Mouse (Mus musculus) stomach, embryonic 14.5 days (tissue): ENCODE measurements at regions not wholly inside any gene's neighbourhood (a gene's known extent, or its start where the extent isn't known, plus 50 kb on each side); places are given as distances from the start of the nearest gene placed in this dataset.

Experiments
- ATAC-seq: fragments of 200-750 bp; cut with Nextera tagmentation; 2 replicates; pipeline ENCODE4 v1.8.0; 2017; ENCODE audit warnings: low read depth, moderate TSS enrichment; ENCODE audit not compliant: insufficient number of reproducible peaks, insufficient read depth, low FRiP score
- H3K27ac ChIP-seq: fragments of 300-500 bp; sonication (generic); 2 replicates; pipeline ENCODE4 v1.5.1; 2014; ENCODE audit warnings: mild to moderate bottlenecking, low read length, moderate library complexity, mixed read lengths
- H3K27me3 ChIP-seq: fragments of 300-500 bp; sonication (generic); 2 replicates; pipeline ENCODE4 v1.6.1; 2014; ENCODE audit warnings: low read length, control low read depth, mixed read lengths; ENCODE audit not compliant: control insufficient read depth, insufficient read depth
- H3K36me3 ChIP-seq: fragments of 300-500 bp; sonication (generic); 2 replicates; pipeline ENCODE4 v1.6.1; 2014; ENCODE audit warnings: mild to moderate bottlenecking, control low read depth, low read length, moderate library complexity, mixed read lengths; ENCODE audit not compliant: control insufficient read depth, insufficient read depth
- H3K4me1 ChIP-seq: fragments of 300-500 bp; sonication (generic); 2 replicates; pipeline ENCODE4 v1.6.1; 2014; ENCODE audit warnings: low read length, control low read depth, mixed read lengths; ENCODE audit not compliant: control insufficient read depth, insufficient read depth
- H3K4me2 ChIP-seq: fragments of 300-500 bp; sonication (generic); replicated peaks from 2 replicates; pipeline ENCODE4 v1.6.1; 2014; ENCODE audit warnings: low read depth, low read length, control low read depth
- H3K4me3 ChIP-seq: fragments of 300-500 bp; sonication (generic); 2 replicates; pipeline ENCODE4 v1.5.1; 2014; ENCODE audit warnings: low read depth, low read length, control low read depth
- H3K9ac ChIP-seq: fragments of 300-500 bp; sonication (generic); replicated peaks from 2 replicates; pipeline ENCODE4 v1.6.1; 2014; ENCODE audit warnings: low read depth, mild to moderate bottlenecking, control low read depth, low read length, moderate library complexity, mixed read lengths
- H3K9me3 ChIP-seq: fragments of 300-500 bp; sonication (generic); 2 replicates; pipeline ENCODE4 v1.6.1; 2016; ENCODE audit warnings: low read depth, low read length, control low read depth; ENCODE audit not compliant: control insufficient read depth
- WGBS: fragments of 180-500 bp; shearing (Covaris S2); extraction: QIAGEN DNeasy Blood & Tissue Kit; methylation state at CpG from one replicate; pipeline ENCODE4 v1.1.7; 2014; 5-methylcytosine and 5-hydroxymethylcytosine counted together

- H3K27me3 ChIP-seq: no peaks in the 10 kb centered on the region
- H3K4me3 ChIP-seq: no peak overlapping the region
- WGBS: 13% methylated on average over 11 of the region's 11 CpGs
- no peak overlapping the region for H3K27ac ChIP-seq
- no peaks in the 10 kb centered on the region for H3K36me3 ChIP-seq
- no peak overlapping the region for H3K4me2 ChIP-seq
- H3K9ac ChIP-seq: no peak overlapping the region
- ATAC-seq: peak; percentile 46; the same call in 1 of the 2 replicates
- H3K9me3 ChIP-seq: 0 out of 2 replicates have a peak, but pooled peaks cover 4% of the 10 kb centered on the region
- H3K4me1 ChIP-seq: peaks cover 14% of the 10 kb centered on the region
These were observed 197.1 kb downstream of the Msrb3 start for GRCm38 (mm10) chr10:120701833-120702232.

DNA sequence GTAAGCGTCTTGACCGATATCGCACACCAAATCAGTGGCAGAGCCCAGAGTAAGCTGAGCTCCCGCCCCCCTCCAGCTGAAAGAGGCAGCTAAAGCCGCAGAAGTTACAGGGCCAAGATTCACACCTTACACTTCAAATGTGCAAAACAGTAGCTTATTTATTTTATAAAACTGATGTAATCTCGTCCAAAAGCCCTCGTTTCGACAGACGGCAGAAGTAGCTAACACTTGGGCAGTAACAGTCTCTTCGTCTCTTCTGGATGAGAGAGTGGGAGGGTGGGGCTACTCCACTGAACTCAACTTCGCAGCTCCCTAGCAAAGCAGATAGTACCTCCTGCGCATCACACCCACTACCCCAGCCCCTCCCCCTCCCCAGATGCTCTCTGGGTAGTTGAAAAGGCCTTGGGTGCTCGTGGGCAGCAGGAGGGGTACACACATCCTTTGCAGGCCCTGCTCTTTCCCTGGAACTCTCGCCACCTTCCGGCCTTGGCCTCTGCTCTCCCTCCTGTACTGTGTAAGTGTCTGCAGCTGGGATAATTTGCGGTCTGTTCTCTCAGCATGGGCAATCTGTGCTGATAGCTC is 201.5 kb downstream of the Msrb3 start:
- Histone ChIP-seq H3K27me3 (no peaks in the 10 kb centered on the region), H3K4me3 (no peak overlapping the region), H3K4me2 (no peak overlapping the region; the same call in 1 of the 2 replicates), H3K4me1 (peaks cover 16% of the 10 kb centered on the region), H3K27ac (peak overlapping the region; percentile 35), H3K9ac (no peak overlapping the region), H3K36me3 (no peaks in the 10 kb centered on the region), H3K9me3 (no peaks in the 10 kb centered on the region)
- 19% methylated on average over 16 of the region's 16 CpGs for WGBS
- no peak for ATAC-seq

DNA sequence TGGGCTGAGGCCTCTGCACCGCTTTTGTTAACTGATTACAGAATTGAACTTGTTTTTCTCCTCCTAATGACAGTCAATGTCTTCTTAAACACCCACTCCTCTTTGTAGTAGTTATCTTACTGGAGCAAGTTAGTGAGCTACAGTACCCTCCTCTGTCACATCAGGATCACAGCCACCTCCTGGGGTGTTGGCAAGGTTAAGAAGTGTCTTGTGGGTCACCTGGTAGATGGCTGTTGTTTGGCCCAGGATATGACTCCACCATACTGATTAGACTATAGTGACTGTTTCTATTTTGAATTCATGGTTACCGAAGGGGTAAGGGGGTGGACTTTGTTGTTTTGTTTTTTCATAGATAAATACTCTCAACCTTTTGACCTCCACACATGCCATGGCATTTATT is 202.4 kb downstream of the Msrb3 start:
- no peaks in the 10 kb centered on the region for H3K9me3 ChIP-seq
- no peaks in the 10 kb centered on the region for H3K36me3 ChIP-seq
- no peak overlapping the region for H3K9ac ChIP-seq
- no peaks in the 10 kb centered on the region for H3K27me3 ChIP-seq
- no peak overlapping the region for H3K4me2 ChIP-seq
- H3K4me1 ChIP-seq: peaks cover 19% of the 10 kb centered on the region
- peak overlapping the region; percentile 64 for H3K27ac ChIP-seq
- H3K4me3 ChIP-seq: no peak overlapping the region
- WGBS: 49% methylated on average over 2 of the region's 2 CpGs
- no peak for ATAC-seq

DNA sequence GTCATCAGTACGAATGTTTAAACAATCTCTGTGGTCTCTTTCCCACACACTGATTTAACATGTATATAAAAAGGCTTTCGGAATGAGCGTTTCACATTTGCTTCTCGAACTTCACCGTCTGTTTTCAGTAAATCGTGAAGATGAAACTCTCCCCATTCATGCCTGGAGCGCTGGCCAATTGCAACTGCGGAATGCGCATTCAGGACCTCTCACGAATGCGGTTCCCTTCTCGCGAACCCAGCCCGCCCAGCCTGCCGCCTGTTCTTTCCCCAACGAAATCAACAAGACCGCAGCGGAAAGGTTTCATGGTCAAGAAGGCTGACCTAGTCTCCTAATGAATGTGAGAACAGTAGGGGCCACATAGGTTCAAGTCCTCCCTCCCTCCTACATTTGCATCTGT is 204.4 kb downstream of the Msrb3 start:
- no peak for ATAC-seq
- WGBS: 5% methylated on average over 18 of the region's 18 CpGs
- Histone ChIP-seq H3K27me3 (no peaks in the 10 kb centered on the region), H3K4me1 (peaks cover 20% of the 10 kb centered on the region), H3K9ac (no peak overlapping the region), H3K4me3 (peak overlapping the region; percentile 1; the same call in 1 of the 2 replicates), H3K9me3 (no peaks in the 10 kb centered on the region), H3K36me3 (no peaks in the 10 kb centered on the region), H3K27ac (peak overlapping the region; percentile 81), H3K4me2 (peak overlapping the region; percentile 37)

DNA sequence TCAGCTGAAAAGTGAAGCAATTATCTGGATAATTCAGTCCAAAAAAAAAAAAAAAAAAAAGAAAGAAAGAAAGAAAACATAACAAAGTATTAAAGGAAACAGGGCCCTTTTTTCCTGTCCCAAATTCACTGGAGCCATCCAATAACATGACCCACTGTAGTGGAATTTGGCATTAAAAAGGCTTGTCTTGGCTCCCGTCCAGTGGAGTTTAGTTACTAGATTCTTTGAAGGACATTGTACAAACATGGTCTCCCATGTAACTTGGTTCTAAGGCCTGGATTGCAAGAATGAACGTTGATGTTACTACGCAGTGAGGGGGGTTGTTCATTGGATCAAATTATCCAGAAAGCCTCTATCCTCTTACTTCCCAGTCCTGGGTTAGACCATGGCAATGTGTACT is 207.4 kb downstream of the Msrb3 start:
- WGBS: 48% methylated on average over 3 of the region's 3 CpGs

GRCm38 (mm10) chr10:120686123-120686522 is 209.9 kb upstream of the Hmga2 start:
- peak overlapping the region; percentile 61; the same call in 1 of the 2 replicates for H3K27ac ChIP-seq
- no peaks in the 10 kb centered on the region for H3K36me3 ChIP-seq
- ATAC-seq: peak; percentile 46; the same call in 1 of the 2 replicates
- no peak overlapping the region for H3K9ac ChIP-seq
- H3K9me3 ChIP-seq: no peaks in the 10 kb centered on the region
- H3K4me1 ChIP-seq: peaks cover 5% of the 10 kb centered on the region; the same call in 1 of the 2 replicates
- 17% methylated on average over 10 of the region's 10 CpGs for WGBS
- H3K4me2 ChIP-seq: no peak overlapping the region
- H3K4me3 ChIP-seq: no peak overlapping the region
- H3K27me3 ChIP-seq: no peaks in the 10 kb centered on the region

More for the DNA sequence above, 207.4 kb downstream of the Msrb3 start:
- H3K4me2 ChIP-seq: no peak overlapping the region
- no peaks in the 10 kb centered on the region for H3K36me3 ChIP-seq
- no peak overlapping the region for H3K9ac ChIP-seq
- H3K4me3 ChIP-seq: no peak overlapping the region
- H3K9me3 ChIP-seq: no peaks in the 10 kb centered on the region
- no peaks in the 10 kb centered on the region for H3K27me3 ChIP-seq
- peak overlapping the region; percentile 28; the same call in 1 of the 2 replicates for H3K27ac ChIP-seq
- ATAC-seq: no peak
- peaks cover 14% of the 10 kb centered on the region for H3K4me1 ChIP-seq

- H3K27me3 ChIP-seq: no peaks in the 10 kb centered on the region
- no peaks in the 10 kb centered on the region for H3K9me3 ChIP-seq
- H3K36me3 ChIP-seq: no peaks in the 10 kb centered on the region
- no peak overlapping the region for H3K9ac ChIP-seq
- no peak overlapping the region for H3K4me2 ChIP-seq
- WGBS: 84% methylated on average over 10 of the region's 10 CpGs
- H3K4me1 ChIP-seq: peaks cover 5% of the 10 kb centered on the region; the same call in 1 of the 2 replicates
- no peak overlapping the region for H3K27ac ChIP-seq
- no peak for ATAC-seq
- H3K4me3 ChIP-seq: no peak overlapping the region
These were observed 205.8 kb upstream of the Hmga2 start for GRCm38 (mm10) chr10:120682021-120682420.

GRCm38 (mm10) chr10:120679982-120680381 is 203.7 kb upstream of the Hmga2 start:
- Histone ChIP-seq H3K4me3 (no peak overlapping the region), H3K36me3 (no peaks in the 10 kb centered on the region), H3K4me1 (no peaks in the 10 kb centered on the region), H3K9ac (no peak overlapping the region), H3K9me3 (no peaks in the 10 kb centered on the region), H3K4me2 (no peak overlapping the region), H3K27ac (no peak overlapping the region), H3K27me3 (no peaks in the 10 kb centered on the region)
- ATAC-seq: no peak
- 77% methylated on average over 6 of the region's 6 CpGs for WGBS

DNA sequence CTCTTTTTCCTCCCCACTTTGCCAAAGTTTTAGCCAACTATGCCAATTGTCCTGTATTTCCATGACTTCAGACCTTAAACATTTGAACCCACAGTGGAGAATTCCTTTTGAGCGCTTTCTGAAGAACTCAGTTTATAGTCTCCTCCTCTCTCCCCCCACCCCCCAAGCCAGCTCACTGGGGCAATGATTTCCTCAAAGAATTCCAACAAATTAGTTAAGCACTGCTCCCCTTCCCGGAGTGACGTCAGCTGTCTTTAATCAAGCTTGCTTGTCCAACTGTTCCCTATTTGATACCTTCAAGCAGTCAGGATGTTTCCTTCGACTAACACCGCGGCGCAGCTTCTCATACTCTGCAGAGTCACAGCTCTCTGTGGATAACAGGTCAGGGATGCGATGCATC is 202.0 kb upstream of the Hmga2 start:
- Histone ChIP-seq H3K36me3 (no peaks in the 10 kb centered on the region), H3K27me3 (no peaks in the 10 kb centered on the region), H3K4me1 (no peaks in the 10 kb centered on the region), H3K4me2 (no peak overlapping the region), H3K4me3 (no peak overlapping the region), H3K9ac (no peak overlapping the region), H3K27ac (no peak overlapping the region; the same call in 1 of the 2 replicates), H3K9me3 (no peaks in the 10 kb centered on the region)
- 64% methylated on average over 8 of the region's 8 CpGs for WGBS
- no peak for ATAC-seq
